Mouse (Mus musculus) embryonic facial prominence, embryonic 15.5 days (tissue): ENCODE results near the gene Tango6. TPM values are rescaled to one million over a fixed set of nuclear protein-coding genes. Genes with fewer than 3 reads are reported as not detected.
A peak's percentile ranks its signal among the peaks of the same experiment; 100 is the strongest.

ENCODE experiments used
- ATAC-seq: fragments of 200-750 bp; cut with Nextera tagmentation; 2 replicates; pipeline ENCODE4 v1.8.0; 2017; ENCODE audit warnings: low read depth, moderate TSS enrichment; ENCODE audit not compliant: insufficient number of reproducible peaks, low FRiP score, low TSS enrichment
- H3K27ac ChIP-seq: fragments of 300-500 bp; sonication (generic); replicated peaks from 2 replicates; pipeline ENCODE4 v1.5.1; 2015; ENCODE audit warnings: mild to moderate bottlenecking, inconsistent platforms
- H3K27me3 ChIP-seq: fragments of 300-500 bp; sonication (generic); 2 replicates; pipeline ENCODE4 v1.6.1; 2015; ENCODE audit warnings: inconsistent platforms
- H3K36me3 ChIP-seq: fragments of 300-500 bp; sonication (generic); 2 replicates; pipeline ENCODE4 v1.6.1; 2015; ENCODE audit warnings: mild to moderate bottlenecking, inconsistent platforms
- H3K4me1 ChIP-seq: fragments of 300-500 bp; sonication (generic); 2 replicates; pipeline ENCODE4 v1.6.1; 2015; ENCODE audit warnings: inconsistent platforms
- H3K4me2 ChIP-seq: fragments of 300-500 bp; sonication (generic); replicated peaks from 2 replicates; pipeline ENCODE4 v1.6.1; 2015; ENCODE audit warnings: mild to moderate bottlenecking, inconsistent platforms
- H3K4me3 ChIP-seq: fragments of 300-500 bp; sonication (generic); replicated peaks from 2 replicates; pipeline ENCODE4 v1.5.1; 2015; ENCODE audit warnings: mild to moderate bottlenecking, inconsistent platforms
- H3K9ac ChIP-seq: fragments of 300-500 bp; sonication (generic); 2 replicates; pipeline ENCODE4 v1.6.1; 2015; ENCODE audit warnings: inconsistent platforms
- H3K9me3 ChIP-seq: fragments of 300-500 bp; sonication (generic); replicated peaks from 2 replicates; pipeline ENCODE4 v1.6.1; 2016; ENCODE audit warnings: inconsistent platforms
- WGBS: fragments of 180-500 bp; shearing (Covaris S2); methylation state at CpG from one replicate; pipeline ENCODE4 v1.1.7; 2015; 5-methylcytosine and 5-hydroxymethylcytosine counted together
- polyA plus RNA-seq: library from polyadenylated mRNA; unstranded; fragments of >200 nt; fragmentation: Nextera tagmentation; extraction: Ambion mirVana; gene quantifications from 2 replicates; pipeline ENCODE4 v1.2.1, GENCODE M21; 2015

The Tango6 gene
- polyA plus RNA-seq, 1 experiment from 2014 or later = 8.9 TPM

- H3K27ac ChIP-seq = no peak overlapping the region
- peaks cover 10% of the 10 kb centered on the region; the same call in 1 of the 2 replicates for H3K4me1 ChIP-seq
- 78% methylated on average over 10 of the region's 10 CpGs for WGBS
- H3K4me3 ChIP-seq = no peak overlapping the region
- H3K9ac ChIP-seq = no peak overlapping the region
- no peaks in the 10 kb centered on the region for H3K36me3 ChIP-seq
- no peak overlapping the region for H3K4me2 ChIP-seq
- H3K27me3 ChIP-seq = no peaks in the 10 kb centered on the region
- no peak for ATAC-seq
- no peaks in the 10 kb centered on the region for H3K9me3 ChIP-seq
Measured at GRCm38 (mm10) chr8:106850034-106850433, 167.2 kb downstream of the Tango6 start.

GRCm38 (mm10) chr8:106854534-106855241 lies 171.8 kb downstream of the Tango6 start:
- WGBS = 54% methylated on average over 8 of the region's 8 CpGs
- H3K4me2 ChIP-seq = no peak overlapping the region

GRCm38 (mm10) chr8:106855242-106855562 lies 172.3 kb downstream of the Tango6 start:
- H3K4me3 ChIP-seq = no peak overlapping the region
- H3K27ac ChIP-seq = no peak overlapping the region
- WGBS = 86% methylated on average over 3 of the region's 3 CpGs
- no peaks in the 10 kb centered on the region for H3K27me3 ChIP-seq
- no peak overlapping the region for H3K9ac ChIP-seq
- H3K36me3 ChIP-seq = no peaks in the 10 kb centered on the region
- H3K4me2 ChIP-seq = no peak overlapping the region
- no peaks in the 10 kb centered on the region for H3K9me3 ChIP-seq
- no peak for ATAC-seq
- peaks cover 10% of the 10 kb centered on the region; the same call in 1 of the 2 replicates for H3K4me1 ChIP-seq

More at GRCm38 (mm10) chr8:106854534-106855241, 171.8 kb downstream of the Tango6 start:
- Histone ChIP-seq H3K9ac (no peak overlapping the region), H3K36me3 (no peaks in the 10 kb centered on the region), H3K9me3 (no peaks in the 10 kb centered on the region), H3K27me3 (no peaks in the 10 kb centered on the region), H3K27ac (no peak overlapping the region), H3K4me1 (peaks cover 10% of the 10 kb centered on the region; the same call in 1 of the 2 replicates), H3K4me3 (no peak overlapping the region)
- no peak for ATAC-seq

- Histone ChIP-seq H3K4me2 (no peak overlapping the region), H3K9ac (no peak overlapping the region), H3K4me3 (no peak overlapping the region), H3K27ac (no peak overlapping the region; the same call in 1 of the 2 replicates), H3K36me3 (no peaks in the 10 kb centered on the region), H3K27me3 (no peaks in the 10 kb centered on the region), H3K4me1 (no peaks in the 10 kb centered on the region), H3K9me3 (no peaks in the 10 kb centered on the region)
- no peak for ATAC-seq
- WGBS = 68% methylated on average over 10 of the region's 10 CpGs
Measured at GRCm38 (mm10) chr8:106862845-106863244, 180.0 kb downstream of the Tango6 start.

GRCm38 (mm10) chr8:106865354-106865753 lies 182.5 kb downstream of the Tango6 start:
- 71% methylated on average over 9 of the region's 9 CpGs for WGBS
- Histone ChIP-seq H3K4me1 (peaks cover 6% of the 10 kb centered on the region), H3K4me2 (no peak overlapping the region), H3K36me3 (no peaks in the 10 kb centered on the region), H3K27ac (no peak overlapping the region), H3K27me3 (peaks cover 5% of the 10 kb centered on the region; the same call in 1 of the 2 replicates), H3K4me3 (no peak overlapping the region), H3K9me3 (no peaks in the 10 kb centered on the region), H3K9ac (no peak overlapping the region)
- no peak for ATAC-seq

- Histone ChIP-seq H3K4me3 (peak within 1 kb of the TSS; percentile 61), H3K9ac (peak within 1 kb of the TSS; percentile 31), H3K27ac (0 out of 2 replicates have a peak within 1 kb of the TSS, but pooled peaks have one; percentile 7), H3K4me1 (peaks cover 37% of the 10 kb centered on the region), H3K9me3 (no peaks in the 10 kb centered on the region), H3K4me2 (peak within 1 kb of the TSS; percentile 98), H3K36me3 (peaks cover 12% of the 10 kb centered on the region; the same call in 1 of the 2 replicates), H3K27me3 (peaks cover 27% of the 10 kb centered on the region)
- under 1% methylated on average over 18 of the region's 18 CpGs for WGBS
- ATAC-seq = no peak
Measured at GRCm38 (mm10) chr8:106870051-106870450, 187.2 kb downstream of the Tango6 start, which contains the start of gene Has3. TSS of gene Has3 (plus strand) at chr8:106870242.

- H3K27ac ChIP-seq = 0 out of 2 replicates have a peak overlapping the region, but pooled peaks have one; percentile 7
- peak overlapping the region; percentile 61 for H3K4me3 ChIP-seq
- peaks cover 12% of the 10 kb centered on the region; the same call in 1 of the 2 replicates for H3K36me3 ChIP-seq
- H3K4me1 ChIP-seq = peaks cover 37% of the 10 kb centered on the region
- peaks cover 27% of the 10 kb centered on the region for H3K27me3 ChIP-seq
- peak overlapping the region; percentile 31 for H3K9ac ChIP-seq
- H3K9me3 ChIP-seq = no peaks in the 10 kb centered on the region
- WGBS = under 1% methylated on average over 57 of the region's 63 CpGs
- ATAC-seq = peak; percentile 36; the same call in 1 of the 2 replicates
- H3K4me2 ChIP-seq = peak overlapping the region; percentile 98
Measured at GRCm38 (mm10) chr8:106870537-106871327, 187.9 kb downstream of the Tango6 start.

GRCm38 (mm10) chr8:106871328-106871926 lies 188.6 kb downstream of the Tango6 start:
- Histone ChIP-seq H3K4me2 (peak overlapping the region; percentile 98), H3K27me3 (peaks cover 27% of the 10 kb centered on the region), H3K36me3 (peaks cover 12% of the 10 kb centered on the region), H3K27ac (0 out of 2 replicates have a peak overlapping the region, but pooled peaks have one; percentile 7), H3K4me3 (peak overlapping the region; percentile 61), H3K9me3 (no peaks in the 10 kb centered on the region), H3K9ac (peak overlapping the region; percentile 31), H3K4me1 (peaks cover 37% of the 10 kb centered on the region)
- ATAC-seq = 0 out of 2 replicates have a peak, but pooled peaks have one; percentile 11
- WGBS = under 1% methylated on average over 15 of the region's 15 CpGs

GRCm38 (mm10) chr8:106871931-106872371 lies 189.1 kb downstream of the Tango6 start:
- Histone ChIP-seq H3K27me3 (peaks cover 27% of the 10 kb centered on the region), H3K4me2 (peak overlapping the region; percentile 98), H3K9me3 (no peaks in the 10 kb centered on the region), H3K4me1 (peaks cover 37% of the 10 kb centered on the region), H3K36me3 (peaks cover 18% of the 10 kb centered on the region), H3K9ac (peak overlapping the region; percentile 15), H3K4me3 (peak overlapping the region; percentile 61), H3K27ac (0 out of 2 replicates have a peak overlapping the region, but pooled peaks have one; percentile 7)
- WGBS = under 1% methylated on average over 22 of the region's 22 CpGs
- ATAC-seq = peak; percentile 41

GRCm38 (mm10) chr8:106872454-106873034 lies 189.7 kb downstream of the Tango6 start:
- 6% methylated on average over 8 of the region's 8 CpGs for WGBS
- Histone ChIP-seq H3K4me2 (peak overlapping the region; percentile 98), H3K9me3 (no peaks in the 10 kb centered on the region), H3K9ac (no peak overlapping the region), H3K4me3 (peak overlapping the region; percentile 61), H3K27ac (no peak overlapping the region), H3K36me3 (peaks cover 22% of the 10 kb centered on the region), H3K27me3 (peaks cover 27% of the 10 kb centered on the region), H3K4me1 (peaks cover 37% of the 10 kb centered on the region)
- ATAC-seq = no peak
